Mouse (Mus musculus): ENCODE measurements around the gene Trpm1.
"Not testable (repeated sequence)": the region's sequence is repeated elsewhere in the genome, so short reads cannot be mapped to it uniquely, and the experiment has no call there.

The Trpm1 gene

DNA sequence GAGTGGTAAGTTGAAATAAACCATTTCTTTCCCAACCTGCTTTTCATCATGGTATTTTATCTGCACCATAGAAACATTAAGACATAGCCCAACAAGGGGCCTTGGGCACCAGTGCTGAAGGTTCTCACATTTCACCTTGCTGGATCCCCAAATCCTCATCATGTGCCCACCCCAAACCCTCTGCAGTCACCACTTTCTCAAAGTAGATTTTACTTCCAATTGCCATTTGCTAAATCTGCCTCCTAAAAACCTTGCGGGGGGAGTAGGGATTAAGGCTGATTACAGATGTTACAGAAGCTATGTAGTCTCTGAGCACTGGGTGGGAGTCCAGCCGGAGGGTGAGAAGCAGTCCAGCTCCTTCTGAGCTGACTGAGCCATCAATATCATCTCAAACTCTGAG, at the start of gene Trpm1:
Gene Trpm1 (plus strand): TSS at position 301 of the 400 bp plus-strand sequence.
- no peak for DNase-seq (ENCODE audit: low spot score in 2 of 2)

DNA sequence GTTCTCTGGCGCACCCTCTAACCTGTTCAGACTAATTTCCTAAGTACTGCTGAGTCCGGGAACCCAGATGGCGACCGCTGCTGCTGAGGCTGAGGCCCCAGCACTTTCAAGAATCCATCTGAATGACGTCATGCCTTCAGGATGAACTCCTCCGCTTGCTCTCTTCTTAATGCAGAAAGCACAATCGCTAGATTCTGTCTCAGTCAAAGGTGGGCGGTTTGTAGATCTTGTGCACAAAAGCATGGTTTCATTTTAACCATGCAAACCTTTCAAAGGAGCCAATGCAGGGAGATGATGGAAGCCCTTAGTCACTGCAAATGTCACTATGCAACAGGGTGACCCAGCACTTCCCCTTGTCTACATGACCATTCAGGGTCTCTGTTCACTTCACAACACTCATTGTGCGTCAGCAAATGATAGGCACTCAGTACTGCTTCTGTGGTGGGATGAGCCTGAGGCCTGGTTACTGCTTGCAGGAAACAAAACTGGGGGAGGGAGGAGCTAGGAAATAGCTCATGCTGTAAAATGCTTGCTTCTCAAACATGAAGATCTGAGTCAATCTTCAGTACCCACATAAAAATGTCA, 31.4 kb upstream of the Trpm1 start:
- DNase-seq (ENCODE audit: low spot score in 2 of 2), result peak; percentile 30 to 47

GRCm38 (mm10) chr7:64123721-64124120, 29.9 kb upstream of the Trpm1 start:
- no peak for DNase-seq (ENCODE audit: low spot score in 2 of 2)

DNA sequence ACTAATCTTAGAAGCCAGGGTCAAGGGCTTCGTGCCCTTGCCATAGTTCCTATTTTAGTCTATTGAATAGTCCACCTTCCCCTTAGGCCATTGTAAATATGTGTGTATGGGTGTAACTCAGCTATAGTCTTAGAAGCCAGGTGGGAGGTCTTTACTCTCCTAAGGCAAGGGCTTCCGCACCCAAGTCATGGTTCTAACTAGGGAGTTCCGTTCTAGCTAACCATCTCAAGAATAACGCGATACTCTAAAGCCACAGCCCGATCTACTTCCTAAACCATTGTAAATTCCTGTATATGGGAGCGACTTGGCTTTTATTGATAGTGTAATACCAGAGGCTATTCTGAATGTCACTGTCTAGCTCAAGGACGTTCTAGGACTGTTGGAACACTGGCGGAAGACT, 27.6 kb upstream of the Trpm1 start:
- not testable (repeated sequence) for DNase-seq (ENCODE audit: low spot score in 2 of 2)

DNA sequence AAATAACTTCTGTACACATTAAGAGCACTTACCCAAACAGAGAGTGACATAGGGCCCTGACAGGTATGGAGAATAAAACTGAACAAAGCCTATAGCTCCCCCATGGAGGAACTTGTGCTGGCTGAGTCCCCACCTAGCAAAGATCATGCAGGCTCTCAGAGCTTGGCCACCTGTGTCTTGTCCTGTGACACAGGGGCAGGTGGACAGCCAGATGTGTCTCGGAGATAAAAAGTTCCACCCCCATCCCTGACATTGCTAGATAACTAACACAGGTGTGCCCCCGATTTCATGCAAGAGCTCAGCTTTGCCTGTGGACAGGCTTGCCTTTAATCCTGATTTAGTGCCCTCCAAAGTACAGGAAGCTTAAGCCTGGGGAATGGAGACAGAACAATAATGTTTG, 13.8 kb upstream of the Trpm1 start:
- DNase-seq (ENCODE audit: low spot score in 2 of 2), result no peak

GRCm38 (mm10) chr7:64141301-64142032, 12.2 kb upstream of the Trpm1 start:
- DNase-seq (ENCODE audit: low spot score in 2 of 2), result no peak

DNA sequence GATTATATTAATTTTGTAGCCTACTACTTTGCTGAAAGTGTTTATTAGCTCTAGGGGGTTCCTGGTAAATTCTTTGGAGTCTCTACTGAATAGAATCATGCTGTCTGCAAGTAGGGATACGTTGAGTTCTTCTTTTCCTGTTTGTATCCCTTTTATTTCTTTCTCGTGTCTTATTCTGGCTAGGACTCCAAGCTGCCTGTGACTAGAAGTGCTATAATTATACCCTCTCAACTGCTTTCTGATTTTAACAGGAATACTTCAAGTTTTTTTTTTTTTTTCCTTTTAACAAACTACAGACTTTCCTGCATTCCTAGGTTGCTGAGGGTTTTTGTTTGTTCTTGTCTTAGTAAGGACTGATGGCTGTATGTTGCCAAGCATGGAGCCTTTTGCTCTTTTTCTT, 4.3 kb upstream of the Trpm1 start:
- no peak for DNase-seq (ENCODE audit: low spot score in 2 of 2)

- peak in 1 of 2 experiments; percentile 47 for DNase-seq (ENCODE audit: low spot score in 2 of 2)
These were observed 3.9 kb upstream of the Trpm1 start for GRCm38 (mm10) chr7:64149747-64150146.

DNA sequence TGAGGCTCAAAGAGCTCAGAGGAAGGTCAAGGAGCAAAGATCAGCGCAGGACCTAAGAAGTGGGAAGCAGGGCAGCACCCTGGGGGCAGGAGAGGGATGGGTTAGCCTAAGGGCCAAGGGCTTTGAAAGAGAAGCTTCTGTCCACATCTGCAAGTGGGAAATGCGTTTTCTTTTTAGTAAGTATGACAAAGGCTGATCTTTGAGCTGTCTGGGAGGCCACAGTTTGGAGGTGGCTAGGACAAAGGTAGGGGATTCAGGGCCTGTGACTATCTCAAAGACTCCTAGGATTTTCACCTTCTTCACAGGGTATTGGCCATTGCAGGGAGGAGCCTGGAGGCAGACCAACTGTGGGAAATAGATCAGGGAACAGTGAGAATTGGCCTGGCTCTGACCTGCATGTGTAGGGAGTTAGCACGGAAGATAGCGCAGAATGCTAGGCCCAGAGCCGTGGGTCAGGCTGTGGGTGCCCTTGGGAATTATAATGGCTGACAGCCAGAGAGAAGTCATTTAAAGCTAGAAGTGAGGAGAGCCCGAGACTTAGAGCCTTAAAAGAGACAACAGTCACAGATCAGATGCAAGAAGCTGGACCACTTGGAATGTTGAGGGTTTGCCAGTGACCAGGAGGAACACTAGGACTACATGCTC, 3.1 kb upstream of the Trpm1 start:
- no peak for DNase-seq (ENCODE audit: low spot score in 2 of 2)

DNA sequence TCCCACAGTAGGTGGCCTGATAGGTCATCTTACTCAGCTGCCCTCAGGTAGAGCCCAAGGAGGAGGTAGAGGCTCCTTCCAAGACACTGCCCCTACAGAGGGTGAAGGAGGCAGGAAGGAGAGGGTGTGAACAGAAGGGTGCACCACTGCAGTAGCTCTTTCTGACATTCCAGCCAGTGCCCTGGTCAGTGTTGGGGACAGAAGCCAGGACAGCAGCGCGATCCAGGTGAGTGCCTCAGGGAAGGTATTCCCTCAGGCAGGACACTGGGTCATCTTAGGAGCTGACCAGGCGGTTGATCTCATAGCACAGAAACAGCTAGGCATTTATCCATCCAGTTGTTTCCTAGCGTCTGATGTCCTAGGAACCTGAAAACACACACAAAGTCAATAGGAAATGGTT, 1.6 kb downstream of the Trpm1 start:
- DNase-seq (ENCODE audit: low spot score in 2 of 2), result no peak

GRCm38 (mm10) chr7:64155687-64156086, 2.1 kb downstream of the Trpm1 start:
- peak; percentile 89 to 90 for DNase-seq (ENCODE audit: low spot score in 2 of 2)

- no peak for DNase-seq (ENCODE audit: low spot score in 2 of 2)
These were observed 2.8 kb downstream of the Trpm1 start for GRCm38 (mm10) chr7:64156271-64156911.

GRCm38 (mm10) chr7:64156918-64157690, 3.5 kb downstream of the Trpm1 start:
- no peak for DNase-seq (ENCODE audit: low spot score in 2 of 2)

DNA sequence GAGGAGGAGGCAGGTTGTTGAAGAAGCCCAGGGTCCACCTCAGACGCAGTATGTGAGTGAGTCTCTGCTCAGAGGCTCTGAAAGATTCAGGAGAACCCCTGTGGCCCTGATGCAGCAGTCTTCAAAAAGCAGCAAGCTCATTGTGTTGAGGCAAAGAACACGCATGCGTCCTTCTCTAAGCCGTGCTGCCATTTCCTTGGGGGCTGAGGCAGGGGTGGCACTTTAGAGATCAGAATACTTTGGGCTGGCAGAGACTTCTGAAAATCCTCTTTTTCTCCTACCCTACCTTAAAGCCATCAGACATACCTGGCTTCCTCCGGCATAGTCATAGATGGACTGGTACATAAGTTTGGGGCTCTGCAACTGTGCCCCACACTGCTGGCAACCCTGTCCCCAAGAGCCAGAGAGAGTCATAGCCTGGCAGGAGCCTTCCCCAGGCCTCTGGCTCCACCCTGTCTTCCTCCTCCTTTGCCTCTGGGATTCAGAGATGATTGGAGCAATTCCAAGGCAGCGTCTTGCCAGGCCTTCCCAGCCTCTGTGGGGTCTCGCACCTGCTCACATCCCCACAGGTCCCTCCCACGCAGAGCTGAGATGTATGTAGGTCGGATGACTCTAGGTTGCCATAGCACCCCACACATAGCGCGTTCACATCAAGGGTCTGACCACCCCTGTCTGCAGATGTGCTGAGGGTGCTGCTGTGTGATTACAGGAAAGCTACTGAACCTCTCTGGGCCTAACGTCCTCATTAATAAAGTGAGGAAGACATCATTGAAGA, 4.8 kb downstream of the Trpm1 start:
- DNase-seq (ENCODE audit: low spot score in 2 of 2), result peak in 1 of 2 experiments; percentile 38

GRCm38 (mm10) chr7:64159056-64159542, 5.5 kb downstream of the Trpm1 start:
- no peak for DNase-seq (ENCODE audit: low spot score in 2 of 2)

DNA sequence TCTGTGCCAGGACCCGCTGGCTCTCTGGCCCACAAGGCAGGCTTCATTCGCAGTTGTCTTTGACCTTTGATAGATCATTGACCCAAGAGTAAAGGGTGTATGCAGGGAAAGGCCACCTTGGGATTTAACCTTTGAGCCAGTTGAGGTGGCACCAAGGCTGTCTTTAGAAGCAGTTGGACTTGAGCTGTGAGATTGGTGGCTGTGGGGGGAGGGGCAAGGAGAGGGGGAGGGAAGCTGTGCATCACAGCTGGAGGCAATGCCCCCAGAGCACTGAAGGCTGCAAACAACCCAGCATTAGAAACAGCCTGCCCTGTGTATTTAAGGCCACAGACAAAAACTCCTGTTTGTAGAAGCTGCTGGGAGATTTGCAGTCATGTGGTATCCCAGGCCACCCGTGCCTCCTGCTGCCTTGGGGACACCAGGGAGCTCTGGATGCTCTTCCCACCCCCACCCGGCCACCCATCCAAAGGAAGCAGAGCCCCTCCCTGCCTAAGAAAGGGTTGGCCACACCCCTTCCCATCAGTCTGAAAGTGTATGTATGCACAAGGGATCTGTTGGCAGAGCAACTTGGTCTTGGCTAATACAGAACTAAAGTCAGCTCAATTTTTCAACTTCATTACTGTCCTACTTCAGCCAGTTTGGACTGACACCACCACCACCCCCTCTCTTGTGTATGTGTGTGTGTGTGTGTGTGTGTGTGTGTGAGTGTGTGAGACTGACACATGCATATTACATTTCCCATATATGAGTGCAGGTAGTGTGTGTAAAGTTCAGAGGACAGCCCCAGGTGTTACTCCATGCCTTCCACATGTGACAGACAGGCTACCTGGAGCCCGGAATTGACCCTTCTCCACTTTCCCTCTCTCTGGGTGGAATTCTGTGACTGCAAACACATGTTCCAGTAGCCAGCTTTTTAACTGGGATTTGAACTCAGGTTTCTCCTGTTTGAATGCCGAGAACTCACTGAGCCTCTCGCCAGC, 6.3 kb downstream of the Trpm1 start:
- no peak for DNase-seq (ENCODE audit: low spot score in 2 of 2)

- peak; percentile 68 to 82 for DNase-seq (ENCODE audit: low spot score in 2 of 2)
These were observed 7.3 kb downstream of the Trpm1 start for GRCm38 (mm10) chr7:64160737-64161470.

DNA sequence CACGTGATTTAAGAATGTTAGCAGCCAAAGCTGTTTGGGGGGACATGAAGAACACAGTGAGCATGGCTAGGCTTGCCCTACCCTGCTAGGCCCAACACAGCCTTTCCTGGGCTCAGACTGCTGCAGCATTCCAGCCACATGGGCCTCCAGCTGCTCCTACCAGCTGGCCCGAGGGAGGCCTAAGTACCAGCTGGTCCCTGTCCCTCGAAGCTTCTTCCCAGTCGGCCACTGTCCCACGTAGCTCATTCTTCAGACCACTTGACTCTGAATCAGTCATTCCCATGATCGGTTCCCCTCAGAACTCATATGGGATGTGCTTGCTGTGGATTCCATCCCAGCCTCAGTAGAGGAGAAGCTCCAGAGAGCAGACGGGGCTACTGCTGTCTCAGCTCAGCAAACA, 8.4 kb downstream of the Trpm1 start:
- no peak for DNase-seq (ENCODE audit: low spot score in 2 of 2)

DNA sequence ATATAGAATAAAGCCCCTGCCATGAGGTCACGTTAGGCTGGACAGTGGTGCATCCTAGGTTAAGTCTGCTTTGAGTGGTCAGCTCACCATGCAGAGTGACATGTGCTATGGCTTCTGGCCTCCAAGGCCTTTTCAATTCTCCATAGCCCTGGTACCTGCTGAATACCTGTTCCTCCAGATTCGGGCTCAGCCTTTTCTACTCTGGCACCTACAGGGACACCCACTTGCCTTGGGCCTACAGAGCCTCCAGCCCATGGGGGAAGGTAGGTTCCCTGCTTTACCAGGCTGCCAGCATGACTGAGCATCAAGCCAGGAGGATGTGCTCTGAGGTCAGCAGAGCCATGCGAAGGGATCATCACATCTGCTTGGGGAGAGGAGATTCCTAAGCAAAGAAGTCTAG, 9.5 kb downstream of the Trpm1 start:
- no peak for DNase-seq (ENCODE audit: low spot score in 2 of 2)

Measured in frontal cortex, postnatal 36 days (tissue).